Mouse (Mus musculus) kidney, embryonic 15.5 days (tissue): Measurements from ENCODE around the gene Pafah1b2. TPM values are rescaled to one million over a fixed set of nuclear protein-coding genes. Genes with fewer than 3 reads are reported as not detected.
A peak's percentile ranks its signal among the peaks of the same experiment; 100 is the strongest.

ENCODE experiments used
- ATAC-seq: fragments of 200-750 bp; cut with Nextera tagmentation; replicated peaks from 2 replicates; pipeline ENCODE4 v1.8.0; 2017; ENCODE audit warnings: moderate TSS enrichment; ENCODE audit not compliant: low FRiP score
- H3K27ac ChIP-seq: fragments of 300-500 bp; sonication (generic); 2 replicates; pipeline ENCODE4 v1.5.1; 2015; ENCODE audit warnings: mild to moderate bottlenecking, inconsistent platforms
- H3K27me3 ChIP-seq: fragments of 300-500 bp; sonication (generic); 2 replicates; pipeline ENCODE4 v1.6.1; 2015; ENCODE audit warnings: inconsistent platforms
- H3K36me3 ChIP-seq: fragments of 300-500 bp; sonication (generic); 2 replicates; pipeline ENCODE4 v1.6.1; 2015; ENCODE audit warnings: inconsistent platforms
- H3K4me1 ChIP-seq: fragments of 300-500 bp; sonication (generic); 2 replicates; pipeline ENCODE4 v1.6.1; 2015; ENCODE audit warnings: inconsistent platforms
- H3K4me2 ChIP-seq: fragments of 300-500 bp; sonication (generic); 2 replicates; pipeline ENCODE4 v1.6.1; 2015; ENCODE audit warnings: moderate library complexity, mild to moderate bottlenecking, inconsistent platforms
- H3K4me3 ChIP-seq: fragments of 300-500 bp; sonication (generic); replicated peaks from 2 replicates; pipeline ENCODE4 v1.5.1; 2015; ENCODE audit warnings: mild to moderate bottlenecking, inconsistent platforms
- H3K9ac ChIP-seq: fragments of 300-500 bp; sonication (generic); 2 replicates; pipeline ENCODE4 v1.6.1; 2015; ENCODE audit warnings: mild to moderate bottlenecking, inconsistent platforms
- H3K9me3 ChIP-seq: fragments of 300-500 bp; sonication (generic); replicated peaks from 2 replicates; pipeline ENCODE4 v1.6.1; 2016; ENCODE audit warnings: inconsistent platforms
- WGBS: fragments of 180-500 bp; shearing (Covaris S2); methylation state at CpG from one replicate; pipeline ENCODE4 v1.1.7; 2015; ENCODE audit warnings: mixed read lengths; 5-methylcytosine and 5-hydroxymethylcytosine counted together
- polyA plus RNA-seq: library from polyadenylated mRNA; unstranded; fragments of >200 nt; fragmentation: Nextera tagmentation; extraction: Ambion mirVana; gene quantifications from 2 replicates; pipeline ENCODE4 v1.2.1, GENCODE M21; 2015

Gene Pafah1b2
- 162 and 170 TPM in 2 replicates for polyA plus RNA-seq

GRCm38 (mm10) chr9:46012091-46013008, at the start of gene Pafah1b2, which contains the start of gene Sik3:
Gene Pafah1b2 (minus strand): TSS chr9:46012690.
Gene Sik3 (plus strand): TSS chr9:46012820.
- Histone ChIP-seq H3K4me3 (peak within 1 kb of the TSS; percentile 96), H3K4me2 (peak within 1 kb of the TSS; percentile 76), H3K27me3 (no peaks in the 10 kb centered on the region), H3K9me3 (no peaks in the 10 kb centered on the region), H3K4me1 (peaks cover 47% of the 10 kb centered on the region), H3K36me3 (no peaks in the 10 kb centered on the region), H3K27ac (peak within 1 kb of the TSS; percentile 96), H3K9ac (peak within 1 kb of the TSS; percentile 98)
- peak; percentile 89 for ATAC-seq
- 2% methylated on average over 45 of the region's 78 CpGs for WGBS

DNA sequence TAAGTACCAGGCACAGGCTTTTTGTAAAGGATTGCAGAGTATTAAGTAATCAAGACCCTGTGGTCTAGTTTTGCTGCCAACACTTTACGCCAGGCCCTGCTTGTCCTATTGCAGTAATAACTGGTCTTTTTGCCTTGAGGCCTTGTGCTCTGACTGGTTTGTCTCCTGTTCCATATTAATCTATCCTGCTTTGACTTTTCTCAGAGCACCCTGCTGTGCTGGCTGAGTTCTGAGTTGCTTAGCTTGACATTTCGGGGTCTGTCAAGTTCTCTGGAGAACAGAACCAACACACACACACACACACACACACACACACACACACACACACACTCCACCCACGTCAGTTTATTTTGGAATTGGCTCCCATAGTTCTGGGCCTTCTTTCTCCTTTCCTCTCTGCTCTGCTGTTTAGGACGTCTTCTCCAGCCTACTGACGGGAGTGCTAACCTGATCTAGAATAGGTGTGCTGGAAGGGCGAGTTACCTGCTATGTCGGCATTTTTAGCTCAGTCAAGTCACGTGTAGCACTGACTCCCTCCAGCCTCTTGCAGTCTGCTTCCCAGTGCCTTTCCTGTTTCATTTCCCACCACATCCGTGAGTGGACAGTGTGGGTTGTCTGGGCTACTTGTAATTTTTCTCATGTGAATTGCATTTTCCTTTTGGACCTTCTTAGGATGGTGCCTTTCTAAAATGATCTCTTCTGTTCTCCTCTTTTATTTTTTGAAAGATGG, 49.4 kb upstream of the Pafah1b2 start:
- WGBS: 71% methylated on average over 9 of the region's 9 CpGs
- no peak for ATAC-seq

DNA sequence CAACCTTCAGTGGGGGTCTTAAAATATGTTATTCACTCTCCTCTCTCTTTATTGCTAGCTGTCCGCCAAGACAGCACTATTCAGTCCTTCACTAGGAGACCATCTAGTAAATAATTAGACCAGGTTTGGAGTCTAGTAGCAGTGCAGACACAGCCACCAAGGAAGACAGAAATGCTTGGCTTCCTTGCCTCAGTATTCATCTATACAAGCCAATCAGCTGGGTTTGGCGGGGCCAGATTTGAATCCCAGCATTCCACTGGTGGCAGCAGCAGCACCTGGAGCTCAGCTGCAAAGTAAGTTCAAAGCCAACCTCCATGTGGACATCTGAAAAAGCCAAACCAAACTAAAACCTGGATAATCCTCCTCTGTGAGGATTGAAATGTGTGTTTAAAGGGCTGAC, 47.8 kb upstream of the Pafah1b2 start:
- H3K4me3 ChIP-seq: no peak overlapping the region

More for the DNA sequence above, 49.4 kb upstream of the Pafah1b2 start:
- H3K4me1 ChIP-seq: peaks cover 28% of the 10 kb centered on the region
- H3K27me3 ChIP-seq: no peaks in the 10 kb centered on the region
- H3K36me3 ChIP-seq: no peaks in the 10 kb centered on the region
- H3K9ac ChIP-seq: no peak overlapping the region
- H3K9me3 ChIP-seq: no peaks in the 10 kb centered on the region
- no peak overlapping the region for H3K4me2 ChIP-seq
- no peak overlapping the region for H3K27ac ChIP-seq
- no peak overlapping the region for H3K4me3 ChIP-seq

DNA sequence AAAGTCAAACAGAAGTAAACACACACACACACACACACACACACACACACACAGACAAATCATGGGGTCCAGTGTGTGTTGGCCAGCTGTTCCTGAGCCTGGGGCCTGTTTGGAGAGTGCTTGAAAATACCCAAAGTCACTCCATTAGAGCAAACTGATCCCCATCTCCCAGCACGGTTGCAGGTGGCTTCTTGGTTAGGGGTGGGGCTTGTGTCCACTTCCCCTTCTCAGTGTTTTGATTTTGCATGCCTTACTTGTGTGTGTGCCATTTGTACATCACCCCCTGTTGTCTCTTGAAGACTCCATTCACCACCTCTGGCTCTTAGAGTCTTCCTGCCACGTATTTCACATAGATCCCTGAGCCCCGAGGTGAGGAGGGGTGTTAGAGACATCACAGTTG, 45.6 kb upstream of the Pafah1b2 start:
- Histone ChIP-seq H3K27ac (no peak overlapping the region), H3K4me2 (no peak overlapping the region), H3K9me3 (no peaks in the 10 kb centered on the region), H3K4me1 (peaks cover 31% of the 10 kb centered on the region), H3K36me3 (no peaks in the 10 kb centered on the region), H3K4me3 (no peak overlapping the region), H3K27me3 (no peaks in the 10 kb centered on the region), H3K9ac (no peak overlapping the region)
- 86% methylated on average over 3 of the region's 3 CpGs for WGBS
- no peak for ATAC-seq

More for the DNA sequence above, 47.8 kb upstream of the Pafah1b2 start:
- H3K27me3 ChIP-seq: no peaks in the 10 kb centered on the region
- no peaks in the 10 kb centered on the region for H3K36me3 ChIP-seq
- WGBS: 80% methylated on average over 2 of the region's 2 CpGs
- no peak overlapping the region for H3K9ac ChIP-seq
- H3K4me2 ChIP-seq: no peak overlapping the region
- no peak for ATAC-seq
- peaks cover 26% of the 10 kb centered on the region for H3K4me1 ChIP-seq
- 0 out of 2 replicates have a peak overlapping the region, but pooled peaks have one; percentile 3 for H3K27ac ChIP-seq
- no peaks in the 10 kb centered on the region for H3K9me3 ChIP-seq

DNA sequence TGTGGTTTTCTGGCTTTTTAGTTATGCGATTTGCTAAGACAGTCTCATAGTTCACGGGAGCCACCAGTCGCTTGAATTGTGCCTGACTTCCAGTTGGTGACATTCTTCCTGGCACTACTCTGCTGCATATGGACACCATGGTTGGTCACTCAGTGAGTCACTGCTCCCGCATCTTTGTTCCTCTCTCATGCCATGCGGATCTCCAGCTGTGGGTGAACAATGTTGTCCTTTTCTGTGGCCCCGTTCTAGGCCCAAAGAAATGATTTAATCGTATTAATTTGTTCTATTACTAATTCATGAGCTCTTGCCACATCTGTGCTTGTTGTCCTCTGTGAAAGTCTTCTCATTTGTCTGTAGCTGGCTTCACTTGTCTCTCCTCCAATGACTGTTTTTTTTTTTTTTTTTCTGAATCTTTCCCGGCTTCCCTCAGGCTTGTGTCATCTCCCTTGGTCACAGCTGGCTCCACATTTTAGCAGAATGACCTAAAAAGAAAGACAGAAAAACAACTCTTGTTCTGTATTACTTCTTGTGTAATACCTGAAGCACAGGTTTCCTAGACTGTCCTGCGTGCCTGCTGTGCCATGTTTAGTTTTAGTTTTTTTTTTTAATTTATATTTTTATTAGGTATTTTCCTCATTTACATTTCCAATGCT, 40.6 kb upstream of the Pafah1b2 start:
- no peaks in the 10 kb centered on the region for H3K36me3 ChIP-seq
- H3K27ac ChIP-seq: no peak overlapping the region
- no peaks in the 10 kb centered on the region for H3K9me3 ChIP-seq
- H3K4me1 ChIP-seq: peaks cover 28% of the 10 kb centered on the region
- ATAC-seq: no peak
- 89% methylated on average over 9 of the region's 9 CpGs for WGBS
- no peak overlapping the region for H3K9ac ChIP-seq
- H3K27me3 ChIP-seq: no peaks in the 10 kb centered on the region
- no peak overlapping the region for H3K4me3 ChIP-seq
- H3K4me2 ChIP-seq: no peak overlapping the region

DNA sequence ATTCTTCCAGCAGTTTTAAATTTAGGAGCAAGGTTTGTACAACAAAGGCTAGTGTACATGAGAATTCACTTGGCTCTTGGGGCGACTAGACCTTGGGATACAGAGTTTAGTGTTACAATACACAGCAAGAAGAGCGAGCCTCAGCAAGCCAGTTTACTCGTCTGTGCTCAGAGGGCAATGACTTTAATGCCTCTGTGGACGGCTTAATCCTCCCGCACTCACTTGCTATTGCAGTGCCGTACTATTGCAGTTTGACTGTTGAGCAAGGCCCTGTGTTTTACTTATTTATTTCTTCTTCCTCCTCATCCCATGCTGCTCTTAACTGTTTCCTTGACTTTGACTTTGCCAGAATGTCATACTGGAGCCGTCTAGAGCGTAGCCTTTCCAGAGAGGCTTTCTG, 37.7 kb upstream of the Pafah1b2 start:
- Histone ChIP-seq H3K27me3 (no peaks in the 10 kb centered on the region), H3K4me3 (no peak overlapping the region), H3K9ac (no peak overlapping the region), H3K9me3 (no peaks in the 10 kb centered on the region), H3K27ac (no peak overlapping the region), H3K4me1 (peaks cover 28% of the 10 kb centered on the region), H3K4me2 (no peak overlapping the region), H3K36me3 (no peaks in the 10 kb centered on the region)
- WGBS: 74% methylated on average over 8 of the region's 8 CpGs
- no peak for ATAC-seq

DNA sequence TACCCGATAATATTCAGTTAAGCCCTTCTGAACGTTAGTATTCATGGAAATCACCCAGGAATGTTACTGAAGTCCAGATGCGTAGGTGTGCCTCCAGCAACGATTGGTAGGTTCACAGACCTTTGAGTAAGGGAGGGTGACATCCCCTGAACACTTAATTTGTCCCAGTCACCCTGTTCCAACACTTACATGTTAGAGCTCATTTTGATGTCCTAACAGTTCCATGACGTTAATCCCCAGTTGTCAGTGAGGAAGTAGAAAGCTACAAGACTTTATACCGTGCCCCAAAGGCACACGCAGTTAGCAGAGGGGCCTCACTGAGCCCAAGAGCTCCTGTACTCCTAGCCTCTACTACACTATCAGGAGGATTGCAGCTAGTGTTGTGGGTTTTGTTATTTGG, 37.0 kb upstream of the Pafah1b2 start:
- no peak overlapping the region for H3K27ac ChIP-seq
- H3K4me3 ChIP-seq: no peak overlapping the region
- H3K36me3 ChIP-seq: no peaks in the 10 kb centered on the region
- no peak overlapping the region for H3K9ac ChIP-seq
- no peak for ATAC-seq
- no peaks in the 10 kb centered on the region for H3K9me3 ChIP-seq
- H3K4me1 ChIP-seq: peaks cover 25% of the 10 kb centered on the region
- H3K4me2 ChIP-seq: no peak overlapping the region
- H3K27me3 ChIP-seq: no peaks in the 10 kb centered on the region
- 68% methylated on average over 7 of the region's 7 CpGs for WGBS

- no peak overlapping the region for H3K27ac ChIP-seq
- H3K36me3 ChIP-seq: no peaks in the 10 kb centered on the region
- no peaks in the 10 kb centered on the region for H3K9me3 ChIP-seq
- peaks cover 19% of the 10 kb centered on the region; the same call in 1 of the 2 replicates for H3K4me1 ChIP-seq
- no peak overlapping the region for H3K4me2 ChIP-seq
- no peak overlapping the region for H3K9ac ChIP-seq
- H3K27me3 ChIP-seq: no peaks in the 10 kb centered on the region
- WGBS: 77% methylated on average over 11 of the region's 11 CpGs
- ATAC-seq: no peak
- H3K4me3 ChIP-seq: no peak overlapping the region
Measured at GRCm38 (mm10) chr9:46046724-46047517, 34.4 kb upstream of the Pafah1b2 start.

DNA sequence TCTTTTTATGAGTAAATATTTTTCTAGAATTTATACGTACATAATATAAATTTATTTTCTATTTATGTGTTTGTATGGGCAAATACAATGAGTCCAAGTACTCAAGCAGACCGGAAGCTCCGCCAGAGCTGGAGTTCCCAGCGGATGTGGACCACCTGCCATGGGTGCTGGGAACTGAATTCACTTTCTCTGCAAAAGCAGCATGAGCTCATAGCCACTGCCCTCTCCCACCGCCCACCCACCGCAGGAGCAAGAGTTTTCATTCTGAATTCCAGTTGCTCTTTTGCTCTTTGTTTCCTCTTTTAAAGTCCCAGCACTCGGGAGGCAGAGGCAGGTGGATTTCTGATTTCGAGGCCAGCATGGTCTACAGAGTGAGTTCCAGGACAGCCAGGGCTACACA, 31.1 kb upstream of the Pafah1b2 start:
- no peak for ATAC-seq
- H3K36me3 ChIP-seq: peaks cover 9% of the 10 kb centered on the region
- H3K4me1 ChIP-seq: 0 out of 2 replicates have a peak, but pooled peaks cover 4% of the 10 kb centered on the region
- H3K4me2 ChIP-seq: no peak overlapping the region
- H3K9ac ChIP-seq: no peak overlapping the region
- H3K27me3 ChIP-seq: no peaks in the 10 kb centered on the region
- H3K9me3 ChIP-seq: no peaks in the 10 kb centered on the region
- no peak overlapping the region for H3K4me3 ChIP-seq
- 91% methylated on average over 8 of the region's 8 CpGs for WGBS
- no peak overlapping the region for H3K27ac ChIP-seq

- Histone ChIP-seq H3K4me2 (no peak overlapping the region), H3K4me1 (0 out of 2 replicates have a peak, but pooled peaks cover 4% of the 10 kb centered on the region), H3K27ac (no peak overlapping the region), H3K27me3 (no peaks in the 10 kb centered on the region), H3K9ac (no peak overlapping the region), H3K4me3 (no peak overlapping the region), H3K9me3 (no peaks in the 10 kb centered on the region), H3K36me3 (peaks cover 9% of the 10 kb centered on the region)
- ATAC-seq: no peak
- 81% methylated on average over 3 of the region's 3 CpGs for WGBS
Measured at GRCm38 (mm10) chr9:46042387-46042786, 29.9 kb upstream of the Pafah1b2 start.

DNA sequence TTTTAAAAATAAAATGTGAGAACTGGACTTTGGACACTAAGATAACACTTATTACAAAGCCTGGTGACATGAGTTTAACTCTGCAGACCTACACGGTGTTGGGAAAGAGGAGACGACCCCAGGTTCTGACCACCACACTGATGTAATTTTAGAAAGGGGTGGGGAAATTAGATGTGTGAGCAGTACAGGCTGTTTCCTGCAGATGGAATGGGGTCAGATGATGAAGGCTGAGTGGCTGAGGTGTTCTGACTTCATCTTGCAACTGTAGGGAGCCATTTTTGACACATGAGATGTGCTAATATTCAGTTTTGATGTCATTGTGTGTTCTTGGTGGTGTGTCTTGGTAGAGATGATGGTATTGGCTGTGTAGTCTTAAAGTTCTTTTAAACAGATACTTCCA, 28.7 kb upstream of the Pafah1b2 start:
- no peak overlapping the region for H3K27ac ChIP-seq
- H3K4me1 ChIP-seq: 0 out of 2 replicates have a peak, but pooled peaks cover 4% of the 10 kb centered on the region
- no peak overlapping the region for H3K4me3 ChIP-seq
- H3K9me3 ChIP-seq: no peaks in the 10 kb centered on the region
- no peak overlapping the region for H3K9ac ChIP-seq
- no peak for ATAC-seq
- H3K4me2 ChIP-seq: no peak overlapping the region
- no peaks in the 10 kb centered on the region for H3K27me3 ChIP-seq
- peaks cover 9% of the 10 kb centered on the region for H3K36me3 ChIP-seq
- 79% methylated on average over 2 of the region's 2 CpGs for WGBS
